Mouse (Mus musculus) hindbrain, postnatal 0 days (tissue): ENCODE data around the gene Fcho1. TPM values are rescaled to one million over a fixed set of nuclear protein-coding genes. Genes with fewer than 3 reads are reported as not detected.

Source experiments
- ATAC-seq: fragments of 200-750 bp; cut with Nextera tagmentation; 2 replicates; pipeline ENCODE4 v1.8.0; 2017; ENCODE audit warnings: mild to moderate bottlenecking, moderate TSS enrichment, moderate library complexity
- DNase-seq: peaks from one replicate; pipeline ENCODE4 v3.0.0-alpha.2; 2015; ENCODE audit warnings: low spot score
- H3K27ac ChIP-seq: fragments of 300-500 bp; sonication (generic); 2 replicates; pipeline ENCODE4 v1.5.1; 2014; ENCODE audit warnings: mild to moderate bottlenecking
- H3K27me3 ChIP-seq: fragments of 300-500 bp; sonication (generic); 2 replicates; pipeline ENCODE4 v1.6.1; 2014; ENCODE audit warnings: low read length, mixed read lengths; ENCODE audit not compliant: insufficient read depth
- H3K36me3 ChIP-seq: fragments of 300-500 bp; sonication (generic); 2 replicates; pipeline ENCODE4 v1.6.1; 2014; ENCODE audit warnings: low read length, mixed read lengths; ENCODE audit not compliant: insufficient read depth
- H3K4me1 ChIP-seq: fragments of 300-500 bp; sonication (generic); 2 replicates; pipeline ENCODE4 v1.6.1; 2014; ENCODE audit warnings: antibody characterized with exemption, low read length, mixed read lengths; ENCODE audit not compliant: insufficient read depth
- H3K4me2 ChIP-seq: fragments of 300-500 bp; sonication (generic); 2 replicates; pipeline ENCODE4 v1.6.1; 2014; ENCODE audit warnings: low read depth, mild to moderate bottlenecking, low read length, moderate library complexity, mixed read lengths
- H3K4me3 ChIP-seq: fragments of 300-500 bp; sonication (generic); 2 replicates; pipeline ENCODE4 v1.5.1; 2014; ENCODE audit warnings: low read length
- H3K9ac ChIP-seq: fragments of 300-500 bp; sonication (generic); replicated peaks from 2 replicates; pipeline ENCODE4 v1.6.1; 2014; ENCODE audit warnings: mild to moderate bottlenecking, low read length, moderate library complexity, mixed read lengths
- H3K9me3 ChIP-seq: fragments of 300-500 bp; sonication (generic); 2 replicates; pipeline ENCODE4 v1.6.1; 2016; ENCODE audit warnings: low read length, mixed read lengths
- CTCF ChIP-seq: IDR thresholded peaks from 2 replicates; pipeline ENCODE4 v1.5.1; 2016; ENCODE audit warnings: antibody characterized with exemption, control low read depth, low read depth
- WGBS: fragments of 180-500 bp; shearing (Covaris S2); extraction: QIAGEN DNeasy Blood & Tissue Kit; methylation state at CpG from one replicate; pipeline ENCODE4 v1.1.7; 2014; 5-methylcytosine and 5-hydroxymethylcytosine counted together
- polyA plus RNA-seq: library from polyadenylated mRNA; unstranded; fragments of >200 nt; fragmentation: Nextera tagmentation; extraction: Ambion mirVana; gene quantifications from 2 replicates; pipeline ENCODE4 v1.2.1, GENCODE M21; 2015
- total RNA-seq: library from RNA; depleted of rRNA; stranded (reverse); fragments of >200 nt; gene quantifications from 2 replicates; pipeline ENCODE4 v1.2.3, GENCODE M21; 2014

Gene Fcho1
- total and polyA plus RNA-seq, 2 experiments from 2014 or later = 65.8 to 99.0 TPM

DNA sequence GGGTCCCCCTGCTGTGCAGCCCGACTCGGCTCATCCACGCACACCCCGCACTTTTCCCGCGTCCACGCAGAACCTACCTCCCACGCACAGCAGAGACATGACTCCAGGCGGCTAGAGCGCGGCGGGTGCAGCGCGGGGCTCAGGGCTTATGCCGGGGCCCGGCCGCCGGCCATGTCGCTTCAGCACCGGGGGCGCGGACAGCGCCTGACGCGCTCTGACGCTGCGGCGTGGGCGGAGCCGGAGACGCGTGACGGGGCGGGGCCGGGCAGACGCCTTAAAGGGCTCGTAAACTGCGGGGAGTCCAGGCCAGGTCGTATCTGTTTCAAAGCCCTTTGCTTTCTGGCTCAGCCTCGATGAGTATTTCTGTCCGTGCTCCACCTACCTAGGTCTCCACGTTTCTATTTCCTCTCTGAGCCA lies 54.0 kb downstream of the Fcho1 start, which contains the start of gene Unc13a:
Gene Unc13a (minus strand): TSS at position 209 of the 417 bp plus-strand sequence.
- WGBS = under 1% methylated on average over 42 of the region's 42 CpGs
- Histone ChIP-seq H3K36me3 (no peaks in the 10 kb centered on the region), H3K4me3 (peak within 1 kb of the TSS; percentile 86), H3K27me3 (no peaks in the 10 kb centered on the region), H3K4me2 (peak within 1 kb of the TSS; percentile 58), H3K9ac (peak within 1 kb of the TSS; percentile 72), H3K4me1 (peaks cover 27% of the 10 kb centered on the region), H3K9me3 (no peaks in the 10 kb centered on the region), H3K27ac (peak within 1 kb of the TSS; percentile 91)
- no peak for TF ChIP-seq CTCF
- ATAC-seq = peak; percentile 73
- peak; percentile 96 for DNase-seq

DNA sequence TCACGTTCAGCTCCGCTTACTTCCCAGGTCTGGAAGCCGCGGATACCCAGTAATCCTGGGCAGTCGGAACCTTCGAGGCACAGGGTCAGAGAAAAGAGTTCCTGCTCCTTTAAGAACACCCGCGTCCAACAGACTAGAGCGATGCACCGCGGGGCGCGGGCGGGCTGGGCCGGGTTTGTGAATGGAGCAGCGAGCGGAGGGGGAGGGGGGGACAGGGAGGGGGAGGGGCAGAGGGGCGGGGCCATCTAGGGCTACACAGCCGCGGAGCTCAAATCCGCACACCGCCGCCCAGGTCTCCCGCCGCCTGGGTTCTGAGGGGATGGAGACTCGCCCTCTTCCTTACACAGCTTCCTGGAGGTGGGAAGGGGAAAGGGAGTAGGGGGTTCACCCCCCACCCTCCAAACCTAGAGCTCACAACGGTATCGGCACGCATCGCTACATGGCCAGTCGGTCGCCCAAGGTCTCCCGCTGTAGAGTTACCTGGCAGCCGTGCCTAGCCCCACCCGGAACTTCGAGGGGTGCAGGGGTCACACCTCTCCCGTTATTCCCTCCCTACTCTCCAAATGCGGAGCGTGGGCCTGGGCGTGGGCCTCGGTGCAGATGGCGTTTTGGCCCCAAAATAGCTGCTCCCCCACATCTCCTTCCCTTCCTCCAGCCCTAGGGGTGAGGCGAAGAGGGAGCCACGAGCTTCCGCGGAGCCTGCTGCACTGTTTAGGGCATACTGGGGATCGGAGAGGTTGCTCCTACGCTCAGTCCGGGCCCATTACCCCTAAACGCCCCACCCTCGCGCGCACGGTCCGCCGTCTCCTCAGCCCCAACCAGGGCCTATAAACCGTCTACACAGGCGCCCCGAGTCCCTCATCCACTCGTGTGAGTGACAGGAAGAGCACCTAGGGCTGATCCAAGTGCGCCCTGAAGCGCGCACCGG lies 54.6 kb downstream of the Fcho1 start:
- H3K4me3 ChIP-seq = peak overlapping the region; percentile 86
- H3K9me3 ChIP-seq = no peaks in the 10 kb centered on the region
- no peak for TF ChIP-seq CTCF
- H3K4me1 ChIP-seq = peaks cover 28% of the 10 kb centered on the region
- ATAC-seq (peak; percentile 63), DNase-seq (peak; percentile 92)
- under 1% methylated on average over 58 of the region's 64 CpGs for WGBS
- no peaks in the 10 kb centered on the region for H3K36me3 ChIP-seq
- peak overlapping the region; percentile 91 for H3K27ac ChIP-seq
- peak overlapping the region; percentile 72 for H3K9ac ChIP-seq
- H3K4me2 ChIP-seq = peak overlapping the region; percentile 58
- H3K27me3 ChIP-seq = no peaks in the 10 kb centered on the region

DNA sequence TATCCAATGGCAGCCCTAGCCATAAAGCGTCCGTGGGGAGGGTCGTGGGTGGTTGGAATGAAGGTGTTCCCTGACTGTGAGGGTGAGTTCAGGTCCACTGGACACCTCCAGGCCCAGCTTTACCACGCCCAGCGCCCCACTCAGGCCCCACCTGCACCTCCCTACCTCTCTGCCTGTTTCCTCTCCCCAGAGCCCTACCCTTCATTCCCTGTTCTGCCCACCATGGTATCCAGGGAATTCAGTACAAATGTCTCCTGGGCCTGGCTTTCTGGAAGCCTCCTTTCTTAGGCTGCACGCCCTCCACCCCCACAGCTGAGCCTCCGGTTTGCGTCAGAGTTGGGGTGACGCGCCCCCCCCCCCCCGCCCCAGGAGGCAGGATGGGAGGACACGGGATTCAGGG lies 55.3 kb downstream of the Fcho1 start:
- H3K9me3 ChIP-seq = no peaks in the 10 kb centered on the region
- H3K9ac ChIP-seq = peak overlapping the region; percentile 57
- H3K4me1 ChIP-seq = peaks cover 33% of the 10 kb centered on the region
- no peaks in the 10 kb centered on the region for H3K36me3 ChIP-seq
- H3K27ac ChIP-seq = peak overlapping the region; percentile 66
- DNase-seq (no peak), ATAC-seq (peak; percentile 10)
- H3K27me3 ChIP-seq = no peaks in the 10 kb centered on the region
- H3K4me3 ChIP-seq = peak overlapping the region; percentile 86
- no peak for TF ChIP-seq CTCF
- 4% methylated on average over 10 of the region's 12 CpGs for WGBS
- H3K4me2 ChIP-seq = peak overlapping the region; percentile 58

DNA sequence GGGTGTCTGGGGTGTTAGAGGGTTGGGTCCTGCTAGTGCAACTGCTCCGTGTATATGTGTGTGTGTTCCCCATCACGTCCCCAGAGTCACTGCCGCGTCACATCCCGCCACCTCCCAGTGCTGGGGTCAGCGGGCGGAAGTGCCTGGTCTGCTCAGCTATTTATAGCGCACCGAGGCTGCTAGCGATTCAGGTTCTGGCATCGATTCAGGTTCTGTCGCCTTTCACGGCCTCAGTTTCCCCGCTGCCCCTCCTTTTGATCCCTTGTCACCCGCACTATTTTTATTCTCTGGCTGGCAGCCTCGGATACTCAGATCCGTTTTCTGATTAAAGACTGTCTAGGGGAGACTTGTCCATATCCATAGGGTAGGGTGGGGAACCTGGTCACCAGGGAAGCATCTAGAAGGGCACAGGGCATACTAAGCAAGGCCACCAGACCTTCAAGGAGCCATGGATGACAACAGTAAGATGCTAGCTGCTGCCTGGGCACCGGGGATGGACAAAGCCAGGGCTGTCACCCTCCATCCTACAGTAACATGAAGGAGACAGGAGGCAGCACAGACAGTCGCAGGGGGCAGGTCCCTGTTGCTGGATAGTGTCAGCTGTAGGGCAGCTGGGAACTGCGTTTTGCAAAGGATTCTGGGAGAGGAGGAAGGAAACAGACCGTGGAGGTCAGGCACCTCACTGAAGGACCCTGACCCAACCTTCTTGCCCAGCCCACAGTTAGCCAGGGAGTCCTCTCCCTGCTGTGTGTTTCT lies 57.1 kb downstream of the Fcho1 start:
- WGBS = 4% methylated on average over 21 of the region's 21 CpGs
- peaks cover 33% of the 10 kb centered on the region for H3K4me1 ChIP-seq
- H3K27me3 ChIP-seq = no peaks in the 10 kb centered on the region
- ATAC-seq (no peak), DNase-seq (peak; percentile 49)
- peaks cover 4% of the 10 kb centered on the region; the same call in 1 of the 2 replicates for H3K36me3 ChIP-seq
- 0 out of 2 replicates have a peak overlapping the region, but pooled peaks have one; percentile 2 for H3K9ac ChIP-seq
- no peak overlapping the region for H3K27ac ChIP-seq
- peak overlapping the region; percentile 6; the same call in 1 of the 2 replicates for H3K4me3 ChIP-seq
- peak overlapping the region; percentile 39 for H3K4me2 ChIP-seq
- TF ChIP-seq CTCF = no peak
- H3K9me3 ChIP-seq = no peaks in the 10 kb centered on the region

DNA sequence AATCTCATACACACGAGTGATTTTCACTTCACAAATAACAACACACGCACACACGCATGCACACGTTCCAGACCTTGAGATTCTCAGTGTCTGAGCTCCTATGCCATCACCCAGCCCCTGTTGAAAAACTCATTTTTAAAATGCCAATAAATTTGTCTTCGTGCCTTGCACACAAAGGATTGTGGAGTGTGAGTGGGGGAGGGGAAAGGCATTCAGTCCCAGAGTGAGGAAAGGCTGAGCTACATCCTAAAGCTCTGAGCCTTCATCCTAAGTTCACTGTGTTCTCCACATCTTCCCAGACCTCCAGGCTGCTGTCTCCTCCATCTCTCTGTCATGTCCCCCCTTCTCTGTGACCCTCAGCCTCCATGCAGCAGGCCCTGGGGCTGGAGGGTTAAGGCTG lies 58.3 kb downstream of the Fcho1 start:
- WGBS = 35% methylated on average over 5 of the region's 5 CpGs

DNA sequence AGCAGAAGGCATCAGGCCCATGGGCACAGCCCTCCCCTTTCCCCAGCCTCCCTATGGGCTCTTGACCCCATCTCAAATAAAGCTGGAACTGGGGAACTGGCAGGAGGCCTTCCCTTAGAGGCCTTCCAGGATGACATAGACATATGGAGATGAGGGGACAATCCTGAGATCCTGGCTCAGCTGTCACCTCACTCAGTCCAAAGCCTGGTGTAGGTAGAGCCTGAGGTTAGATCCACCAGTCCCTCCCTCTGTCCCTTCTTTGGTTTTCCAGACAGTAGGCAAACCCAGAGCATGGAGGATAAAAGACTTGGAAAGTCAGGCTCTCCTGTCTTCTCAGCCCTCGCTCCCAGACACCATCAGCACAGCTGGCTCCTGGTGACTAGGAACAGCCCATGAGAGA lies 58.7 kb downstream of the Fcho1 start:
- no peaks in the 10 kb centered on the region for H3K9me3 ChIP-seq
- no peak overlapping the region for H3K9ac ChIP-seq
- H3K4me2 ChIP-seq = no peak overlapping the region
- WGBS = 20% methylated on average over 1 of the region's 1 CpGs
- H3K27me3 ChIP-seq = no peaks in the 10 kb centered on the region
- no peak for DNase-seq
- no peak for ATAC-seq
- H3K27ac ChIP-seq = no peak overlapping the region; the same call in 1 of the 2 replicates
- TF ChIP-seq CTCF = no peak
- H3K4me1 ChIP-seq = peaks cover 29% of the 10 kb centered on the region
- H3K4me3 ChIP-seq = no peak overlapping the region
- H3K36me3 ChIP-seq = peaks cover 12% of the 10 kb centered on the region; the same call in 1 of the 2 replicates

More for the DNA sequence above, 58.3 kb downstream of the Fcho1 start:
- Histone ChIP-seq H3K36me3 (peaks cover 12% of the 10 kb centered on the region; the same call in 1 of the 2 replicates), H3K27ac (no peak overlapping the region; the same call in 1 of the 2 replicates), H3K4me2 (no peak overlapping the region; the same call in 1 of the 2 replicates), H3K4me1 (peaks cover 33% of the 10 kb centered on the region), H3K27me3 (no peaks in the 10 kb centered on the region), H3K9ac (0 out of 2 replicates have a peak overlapping the region, but pooled peaks have one; percentile 4), H3K9me3 (no peaks in the 10 kb centered on the region), H3K4me3 (no peak overlapping the region)
- TF ChIP-seq CTCF = no peak
- DNase-seq = peak; percentile 43
- ATAC-seq = no peak
